Mouse (Mus musculus) left cerebral cortex, postnatal 14 days (tissue): Measurements from ENCODE around the gene Prkn. TPM values are rescaled to one million over a fixed set of nuclear protein-coding genes. Genes with fewer than 3 reads are reported as not detected.
A peak's percentile ranks its signal among the peaks of the same experiment; 100 is the strongest.

ENCODE experiments used
- DNase-seq, 2 experiments: peaks; one replicate each; pipeline ENCODE4 v3.0.0; 2021 to 2022; ENCODE audit warnings: low spot score in 2 of 2, mixed read lengths in 1 of 2
- intact Hi-C: fragments of 180-260 bp; cut with DNase I; formaldehyde crosslinking; loops from one replicate; pipeline ENCODE4 v1.15.1; 2025
- total RNA-seq, 2 experiments: library from RNA; stranded (reverse); gene quantifications; 2 replicates each; pipeline ENCODE4 v1.2.3; 2021

Prkn gene
- total RNA-seq, 2 experiments from 2014 or later: 16.3 to 16.7 TPM

DNA sequence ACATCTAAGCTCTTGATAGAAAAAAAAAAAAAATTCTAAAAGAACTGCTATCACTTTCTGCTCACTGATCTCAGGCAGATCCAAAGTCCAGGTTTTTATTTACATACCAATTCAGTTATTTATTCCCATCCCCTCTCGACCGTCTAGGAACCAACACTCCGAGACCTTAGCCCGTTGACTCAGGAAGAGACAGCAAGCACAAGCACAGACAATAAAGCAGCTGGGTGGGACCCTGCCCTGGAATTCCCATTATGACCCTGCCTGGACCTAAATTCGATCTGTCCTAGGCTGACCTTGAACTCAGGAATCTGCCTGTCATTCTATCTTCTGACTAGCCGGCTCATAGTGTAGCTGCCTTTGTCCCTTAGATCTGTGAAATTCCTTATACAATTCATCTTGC lies 1218.9 kb downstream of the Prkn start:
- DNase-seq: no peak
- intact Hi-C loops: no loop called here

DNA sequence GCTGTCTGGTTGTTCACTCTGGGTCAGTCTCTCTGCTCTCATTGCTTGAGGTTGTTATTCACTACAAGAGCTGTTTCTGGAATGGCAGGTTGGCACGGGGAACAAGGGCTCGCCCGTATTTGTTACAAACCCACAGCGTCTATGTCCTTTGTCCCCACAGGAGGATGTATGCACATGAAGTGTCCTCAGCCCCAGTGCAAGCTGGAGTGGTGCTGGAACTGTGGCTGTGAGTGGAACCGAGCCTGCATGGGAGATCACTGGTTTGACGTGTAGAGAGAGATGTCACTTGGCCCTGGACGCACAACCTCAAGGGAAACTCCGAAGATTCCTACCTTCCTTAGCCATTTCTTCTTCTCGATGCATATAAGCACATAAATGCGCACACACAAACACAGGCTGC lies 1221.2 kb downstream of the Prkn start:
- no peak for DNase-seq
- intact Hi-C loops: no loop called here

DNA sequence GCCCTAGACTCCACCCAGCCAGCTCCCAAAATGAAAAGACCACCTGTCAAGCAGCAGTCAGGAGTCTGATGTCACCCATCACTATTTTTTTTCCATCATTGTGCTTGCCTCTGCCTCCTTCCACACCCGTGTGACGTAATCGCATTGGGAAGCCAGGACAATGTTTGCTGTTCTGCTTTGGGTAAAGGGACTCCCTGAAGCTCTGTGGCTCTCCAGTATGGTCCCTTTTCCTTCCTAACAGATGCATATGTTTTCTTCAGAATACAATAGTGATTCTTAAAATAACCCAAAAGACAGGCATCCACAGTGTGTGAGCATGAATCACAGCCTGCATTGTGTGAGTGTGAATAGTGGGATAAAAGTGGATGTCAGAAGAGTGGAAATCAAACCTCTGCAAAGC lies 1222.7 kb downstream of the Prkn start:
- no peak for DNase-seq
- intact Hi-C loops: no loop called here

DNA sequence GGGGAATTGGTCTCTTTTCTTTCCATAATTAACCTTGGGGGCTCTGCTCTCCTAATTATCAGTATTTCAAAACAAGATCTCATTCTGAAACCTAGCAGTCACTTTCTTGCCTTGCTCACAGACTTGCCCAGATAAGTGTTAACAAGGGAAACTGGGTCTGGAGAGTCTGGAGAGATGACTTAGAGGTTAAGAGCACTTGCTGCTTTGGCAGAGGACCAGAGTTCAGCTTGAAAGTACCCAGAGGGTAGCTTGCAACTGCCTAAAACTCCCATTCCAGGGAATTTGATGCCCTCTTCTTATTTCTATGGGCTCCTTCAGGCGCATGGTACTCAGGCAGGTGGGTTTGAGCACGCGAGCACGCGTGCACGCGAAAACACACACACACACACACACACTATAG lies 1223.3 kb downstream of the Prkn start:
- intact Hi-C loops: no loop called here
- no peak for DNase-seq

DNA sequence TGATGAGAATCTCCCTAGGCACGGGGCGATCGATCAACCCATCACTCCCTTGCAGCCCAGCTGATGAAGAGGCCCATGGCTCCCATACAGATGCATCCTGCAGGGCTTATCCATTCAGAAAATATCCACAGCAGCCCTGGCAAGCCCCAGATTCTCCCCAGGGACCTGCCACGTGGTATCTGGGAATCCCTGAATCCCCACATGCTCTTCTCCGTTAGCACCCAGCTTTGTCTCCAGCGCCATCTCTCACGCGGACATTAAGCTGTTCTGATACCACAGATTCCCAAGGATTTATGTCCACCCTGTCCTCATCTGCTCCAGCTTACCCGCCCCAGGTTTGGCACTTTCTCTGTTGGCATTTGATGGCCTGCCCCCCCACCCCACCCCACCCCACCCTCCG lies 1225.9 kb downstream of the Prkn start:
- DNase-seq: no peak
- intact Hi-C loops: no loop called here

DNA sequence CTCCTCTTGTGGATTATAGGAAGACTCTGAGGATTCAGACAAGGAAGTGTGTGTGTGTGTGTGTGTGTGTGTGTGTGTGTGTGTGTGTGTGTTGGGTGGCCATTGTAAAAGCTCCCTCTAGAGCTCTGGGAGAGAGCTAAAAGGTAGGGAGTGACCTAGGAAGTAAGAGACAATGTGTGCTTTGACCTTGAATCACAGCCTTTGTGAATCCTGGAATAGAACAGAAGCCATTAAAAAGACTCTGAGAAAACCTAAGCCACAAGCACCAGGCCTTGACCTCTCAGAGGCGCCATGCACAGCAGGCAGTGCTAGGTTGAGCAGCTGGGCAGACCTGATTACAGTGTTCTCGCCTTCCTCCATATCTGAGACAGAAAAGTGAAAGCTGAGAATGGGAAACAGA lies 1236.6 kb downstream of the Prkn start:
- intact Hi-C loops: no loop called here
- DNase-seq: no peak

DNA sequence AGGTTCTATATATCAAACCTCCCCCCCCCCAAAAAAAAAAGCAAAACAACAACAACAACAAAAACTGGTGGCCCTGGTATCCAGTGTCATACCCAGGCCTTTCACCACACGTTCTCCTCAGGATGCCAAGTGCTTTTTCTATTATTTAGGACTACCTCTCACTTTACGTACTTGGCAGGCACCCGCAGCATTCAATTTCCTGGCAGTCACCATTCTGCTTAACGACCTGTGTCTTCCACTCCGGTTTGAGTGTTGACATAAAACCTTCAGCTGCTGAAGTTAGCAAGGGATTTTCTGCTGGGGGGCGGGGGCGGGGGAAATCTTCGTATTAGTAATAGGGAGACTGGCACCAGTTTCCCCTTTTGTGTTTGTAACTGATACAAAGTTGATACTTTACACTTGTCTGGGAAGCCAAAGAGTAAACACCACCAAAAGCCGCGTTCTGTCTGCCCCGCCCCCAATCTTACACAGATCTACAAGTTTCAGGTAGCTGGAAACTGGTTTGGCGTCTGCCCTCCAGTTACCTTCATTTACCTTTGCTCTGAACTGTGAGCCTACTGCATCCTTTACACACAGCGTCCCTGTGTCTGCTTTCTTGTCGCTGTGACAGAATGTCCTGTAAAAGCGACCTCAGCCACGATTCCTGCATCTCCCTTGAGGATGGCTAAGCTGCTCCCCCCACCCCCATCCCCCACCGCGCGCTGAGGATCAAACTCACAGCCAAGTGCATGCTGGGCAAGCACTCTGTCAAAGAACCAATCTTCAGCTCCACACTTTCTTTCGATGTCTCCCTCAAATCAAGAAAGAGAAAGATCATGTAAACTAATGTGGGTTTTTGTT lies 1240.7 kb downstream of the Prkn start:
- no peak for DNase-seq
- intact Hi-C loops: no loop called here

DNA sequence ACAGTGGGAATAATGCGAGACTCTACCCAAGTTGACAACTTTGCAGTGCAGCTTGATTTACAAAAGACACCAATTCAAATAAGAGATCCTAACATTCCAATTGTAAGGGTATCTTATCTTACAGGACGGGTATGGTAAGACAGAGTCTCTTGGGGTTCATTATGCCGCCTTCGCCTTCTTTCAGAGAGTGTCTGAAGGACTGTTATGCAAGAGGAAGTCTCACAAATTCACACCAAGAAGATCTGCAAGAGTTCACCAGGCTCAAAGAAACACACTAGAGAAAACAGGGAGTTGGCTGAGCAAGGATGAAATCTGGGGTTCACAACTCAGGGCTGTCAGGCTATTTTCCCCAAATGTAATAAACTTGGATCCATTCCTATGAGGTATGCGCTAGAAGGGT lies 1242.0 kb downstream of the Prkn start:
- intact Hi-C loops: no loop called here
- peak in 1 of 2 experiments; percentile 15 for DNase-seq

DNA sequence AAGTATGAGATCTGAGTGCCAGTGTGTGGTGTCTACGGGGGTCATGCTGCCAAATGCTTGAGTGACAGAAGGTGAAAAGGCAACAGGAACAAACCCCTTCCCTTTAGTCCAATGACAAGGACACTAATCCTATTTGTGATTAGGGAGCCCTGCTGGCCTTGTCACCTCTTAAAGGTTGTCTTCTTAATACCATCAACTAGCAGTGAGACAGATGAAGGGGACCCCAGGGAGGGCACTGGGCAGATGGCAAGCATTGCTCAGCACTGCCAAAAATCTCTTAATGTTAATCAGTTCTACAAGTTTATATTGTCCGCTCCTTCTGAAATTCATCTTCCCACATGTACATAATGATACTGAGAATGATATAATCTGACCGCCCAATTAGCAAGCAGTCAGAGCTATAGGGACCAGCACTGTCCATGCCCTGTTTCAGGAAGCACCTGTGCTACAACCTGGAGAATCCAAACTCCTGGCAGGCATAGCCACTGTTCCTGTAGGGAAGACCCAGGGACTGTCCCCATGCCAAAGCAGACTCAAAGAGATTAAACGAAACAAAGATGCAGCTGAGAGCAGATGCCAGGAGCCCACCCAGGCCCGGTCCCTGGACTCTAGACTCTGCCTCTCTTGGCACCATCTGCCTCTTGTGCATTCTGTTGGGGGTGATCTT lies 1250.2 kb downstream of the Prkn start:
- intact Hi-C loops: no loop called here

DNA sequence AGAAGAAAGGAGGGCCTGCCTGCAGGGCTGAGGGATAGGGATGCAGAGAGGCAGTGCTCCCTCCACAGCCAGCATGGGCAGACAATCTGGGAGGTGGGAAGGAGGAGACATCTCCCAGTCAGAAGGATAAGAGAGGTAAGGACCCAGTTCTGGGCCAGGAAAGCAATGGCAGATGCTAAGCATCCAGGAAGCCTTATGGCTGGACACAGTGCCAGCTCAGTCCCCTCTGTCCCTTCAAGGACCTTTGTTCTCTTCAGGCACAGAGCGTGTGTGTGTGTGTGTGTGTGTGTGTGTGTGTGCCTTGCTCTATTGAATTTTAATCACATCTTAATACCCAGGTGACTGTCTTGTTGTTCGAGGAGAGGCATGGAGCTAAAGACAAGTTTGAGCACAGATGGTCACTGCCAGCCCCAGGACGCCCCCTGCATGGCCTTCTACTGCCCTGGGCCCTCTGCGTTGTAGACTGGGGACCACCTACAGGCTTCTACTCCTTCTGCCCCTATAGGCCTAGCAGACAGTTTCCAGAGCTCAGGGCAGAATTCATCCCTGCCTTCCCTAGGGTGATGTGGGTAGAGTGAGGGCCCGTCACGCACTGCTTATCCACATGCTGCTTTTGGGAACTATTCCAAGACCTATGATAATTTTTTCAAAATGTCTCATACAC lies 1252.8 kb downstream of the Prkn start:
- intact Hi-C loops: no loop called here
- no peak for DNase-seq

More for the DNA sequence above, 1250.2 kb downstream of the Prkn start:
- no peak for DNase-seq

DNA sequence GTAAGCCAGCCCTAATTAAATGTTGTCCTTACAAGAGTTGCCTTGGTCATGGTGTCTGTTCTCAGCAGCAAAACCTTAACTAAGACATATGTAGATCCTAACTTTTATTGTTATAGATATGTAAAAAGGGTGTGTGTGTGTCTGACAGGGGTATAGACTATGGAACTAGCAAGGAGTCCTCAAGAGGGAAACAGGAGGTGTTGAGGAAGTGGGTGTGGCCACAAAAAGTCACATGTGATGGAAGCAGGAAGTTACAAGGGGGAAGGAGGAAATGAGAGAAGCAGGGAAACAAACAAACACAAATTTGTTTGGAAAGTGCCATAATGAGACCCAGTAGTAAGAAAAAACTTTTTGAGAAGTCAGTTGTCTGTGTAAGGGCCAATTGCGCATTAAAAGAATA lies 1253.8 kb downstream of the Prkn start:
- intact Hi-C loops: no loop called here

DNA sequence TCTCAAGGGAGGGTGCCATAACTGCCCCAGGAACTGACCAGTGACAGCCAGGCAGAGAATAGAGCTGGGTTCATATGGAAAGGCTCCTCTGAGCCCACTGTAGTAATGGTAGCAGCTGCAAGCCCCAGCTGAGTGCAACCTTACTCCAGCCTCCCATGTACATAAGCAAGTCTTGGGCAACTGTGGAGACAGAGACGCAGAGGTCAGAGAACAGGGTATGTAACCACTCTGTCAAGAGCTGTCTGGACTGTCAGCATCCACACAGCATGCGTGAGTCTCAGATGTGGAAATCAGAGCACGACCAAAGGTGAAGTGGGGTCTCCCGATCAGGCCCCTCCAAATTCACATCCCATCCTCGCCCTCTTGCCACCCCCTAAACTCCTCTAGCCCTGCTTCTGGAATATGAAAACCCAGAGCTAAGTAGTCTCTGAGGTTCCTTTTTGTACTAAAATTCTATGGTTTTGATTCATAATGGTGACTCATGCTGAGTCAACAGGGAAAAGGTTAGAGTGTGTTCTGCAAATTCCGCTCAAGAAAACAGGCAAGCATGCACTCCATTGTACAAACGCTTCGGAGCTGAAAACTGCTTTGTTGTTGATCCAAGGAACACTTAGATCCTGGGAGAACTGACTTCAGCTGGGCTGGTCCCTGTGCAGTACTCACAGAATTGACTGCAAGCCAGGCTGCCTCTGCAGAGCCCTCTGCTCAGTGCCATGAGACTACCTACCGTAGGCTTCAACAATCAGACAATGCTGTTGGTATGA lies 1254.8 kb downstream of the Prkn start:
- intact Hi-C loops: no loop called here
- DNase-seq: no peak

More for the DNA sequence above, 1253.8 kb downstream of the Prkn start:
- DNase-seq: no peak

DNA sequence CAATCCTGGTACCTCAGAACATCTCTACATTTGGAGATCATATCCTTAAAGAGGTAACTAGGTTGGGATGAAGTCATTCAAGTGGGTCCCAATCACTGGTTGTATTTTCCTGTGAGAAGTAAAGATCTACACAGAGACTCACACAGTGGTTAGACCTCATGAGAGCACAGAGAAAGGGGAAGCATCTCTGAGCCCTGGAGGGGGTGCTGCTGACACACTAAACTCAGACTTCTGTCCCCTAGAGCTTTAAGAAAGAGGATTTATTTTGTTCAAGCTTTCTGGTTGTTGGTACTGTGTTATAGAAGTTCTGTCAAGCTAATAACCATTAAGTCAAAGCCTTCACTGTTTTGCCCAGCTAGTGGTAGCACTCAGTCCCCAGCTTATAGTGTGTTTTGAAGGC lies 1259.2 kb downstream of the Prkn start:
- DNase-seq: no peak
- intact Hi-C loops: no loop called here

DNA sequence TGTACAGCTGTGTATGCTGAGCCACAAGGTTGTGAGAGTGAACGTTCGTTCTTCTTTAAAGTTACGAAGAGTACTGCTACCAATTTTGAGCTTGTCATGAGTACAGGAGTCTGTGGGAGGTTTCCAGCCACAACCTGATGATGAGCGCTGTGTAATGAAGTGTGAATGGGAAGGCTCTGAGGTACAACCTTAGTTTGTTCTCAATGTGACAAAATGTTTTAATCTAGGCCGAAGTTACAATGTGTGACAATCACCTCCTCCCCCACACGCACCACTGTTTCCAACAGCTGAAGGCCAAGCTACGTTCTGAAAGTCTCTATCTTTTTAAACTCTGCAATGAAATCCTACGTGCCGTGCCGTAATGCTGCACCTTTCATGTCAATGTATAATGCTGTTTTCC lies 1262.1 kb downstream of the Prkn start:
- intact Hi-C loops: no loop called here
- DNase-seq: peak in 1 of 2 experiments; percentile 22

DNA sequence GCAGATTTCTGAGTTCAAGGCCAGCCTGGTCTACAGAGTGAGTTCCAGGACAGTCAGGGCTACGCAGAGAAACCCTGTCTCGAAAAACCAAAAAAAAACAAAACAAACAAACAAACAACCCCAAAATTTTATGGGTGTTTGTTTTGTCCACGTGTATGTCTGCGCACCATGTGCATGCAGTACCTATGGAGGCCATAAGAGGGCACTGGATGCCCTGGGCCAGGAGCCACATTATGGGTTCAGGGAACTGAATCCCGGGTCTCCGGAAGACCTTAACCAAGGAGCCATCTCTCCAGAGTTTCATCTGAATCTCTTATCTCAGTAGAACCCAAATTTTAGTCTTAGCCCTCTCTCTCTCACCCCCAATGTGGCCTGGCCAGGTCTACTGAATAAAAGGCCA lies 1263.6 kb downstream of the Prkn start:
- intact Hi-C loops: no loop called here
- DNase-seq: no peak

DNA sequence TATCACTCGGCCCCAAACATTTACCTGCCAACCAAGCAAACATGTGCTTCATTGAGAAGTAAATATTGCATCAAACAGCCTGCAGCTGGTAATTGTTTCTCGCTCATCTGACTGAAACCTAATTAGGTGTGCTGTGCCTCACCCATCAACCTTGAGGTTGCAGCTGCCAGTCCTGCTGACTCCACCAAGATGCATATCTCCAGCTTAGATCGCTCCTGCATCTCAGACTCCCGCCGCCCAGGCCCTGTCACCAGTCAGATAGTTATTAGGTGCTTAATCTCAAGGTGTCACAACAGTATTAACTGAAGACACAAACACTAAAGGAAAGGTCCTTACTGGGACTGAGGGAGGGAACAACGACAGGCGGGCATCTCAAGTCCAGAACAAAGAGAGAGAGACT lies 1264.1 kb downstream of the Prkn start:
- DNase-seq: no peak
- intact Hi-C loops: no loop called here

DNA sequence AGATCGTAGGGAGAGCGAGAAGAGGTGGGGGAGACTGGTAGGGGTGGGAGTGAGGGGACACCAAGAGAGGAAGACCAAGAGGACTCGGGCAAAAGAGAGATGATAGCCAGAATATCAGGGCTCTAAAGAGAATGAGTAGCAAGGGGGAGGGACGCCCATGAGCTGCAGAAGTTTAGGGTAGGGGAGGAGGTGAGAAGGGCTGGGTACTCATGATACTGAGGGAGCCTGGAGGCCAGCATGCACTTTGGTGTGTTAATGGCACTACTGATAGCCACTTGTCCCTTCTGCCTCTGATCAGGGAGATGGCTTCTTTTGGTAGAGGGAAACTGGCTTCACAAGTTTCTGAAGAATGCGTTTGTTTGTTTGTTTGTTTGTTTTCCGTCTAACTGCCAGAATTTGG lies 1264.5 kb downstream of the Prkn start:
- intact Hi-C loops: no loop called here

DNA sequence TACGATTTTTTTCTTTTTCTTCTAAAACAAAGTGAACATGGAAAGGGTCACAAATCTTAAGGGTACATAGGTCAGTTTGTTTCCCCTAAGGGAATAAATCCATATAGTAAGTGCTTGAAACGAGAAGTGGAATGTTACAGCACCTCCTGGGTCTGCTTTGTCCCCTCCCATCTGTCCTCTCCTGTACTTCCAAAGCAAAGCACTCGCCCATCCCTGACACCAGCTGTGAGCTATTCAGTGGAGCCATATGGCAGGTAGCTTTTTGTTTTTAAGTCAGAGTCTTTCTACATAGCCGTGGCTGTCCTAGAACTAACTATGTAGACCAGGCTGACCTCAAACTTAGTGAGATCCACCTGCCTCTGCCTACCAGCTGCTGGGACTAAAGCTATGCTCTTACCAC lies 1266.1 kb downstream of the Prkn start:
- no peak for DNase-seq
- intact Hi-C loops: no loop called here

More for the DNA sequence above, 1264.5 kb downstream of the Prkn start:
- DNase-seq: no peak
